Mouse (Mus musculus): ENCODE data around the gene Zfp143. TPM values are rescaled to one million over a fixed set of nuclear protein-coding genes. Genes with fewer than 3 reads are reported as not detected.
"Not testable (repeated sequence)": the region's sequence is repeated elsewhere in the genome, so short reads cannot be mapped to it uniquely, and the experiment has no call there.

Gene Zfp143
- polyA plus RNA-seq, 1 experiment: 16.3 TPM

- Histone ChIP-seq H3K4me1 (ENCODE audit: control insufficient read depth, insufficient read depth, low read length) (no peaks in the 10 kb centered on the region), H3K4me3 (ENCODE audit: insufficient read depth, low read length) (no peak overlapping the region), H3K27ac (ENCODE audit: insufficient read depth, low read length) (no peak overlapping the region)
- TF ChIP-seq POLR2A (IDR thresholded peaks at IDR 0.05; ENCODE audit: low read depth, low read length): no peak
- no peak for TF ChIP-seq CTCF (IDR thresholded peaks at IDR 0.05; ENCODE audit: borderline replicate concordance, insufficient read depth, low read length)
Measured at GRCm38 (mm10) chr7:110087914-110088313, 26.9 kb downstream of the Zfp143 start.

GRCm38 (mm10) chr7:110091670-110092069, 30.7 kb downstream of the Zfp143 start:
- no peak overlapping the region for H3K27ac ChIP-seq (ENCODE audit: insufficient read depth, low read length)
- H3K4me1 ChIP-seq (ENCODE audit: control insufficient read depth, insufficient read depth, low read length): no peaks in the 10 kb centered on the region
- TF ChIP-seq POLR2A (IDR thresholded peaks at IDR 0.05; ENCODE audit: low read depth, low read length): no peak
- no peak for TF ChIP-seq CTCF (IDR thresholded peaks at IDR 0.05; ENCODE audit: borderline replicate concordance, insufficient read depth, low read length)
- no peak overlapping the region for H3K4me3 ChIP-seq (ENCODE audit: insufficient read depth, low read length)

- TF ChIP-seq POLR2A (IDR thresholded peaks at IDR 0.05; ENCODE audit: low read depth, low read length) (no peak), CTCF (IDR thresholded peaks at IDR 0.05; ENCODE audit: borderline replicate concordance, insufficient read depth, low read length) (no peak)
- Histone ChIP-seq H3K4me1 (ENCODE audit: control insufficient read depth, insufficient read depth, low read length) (no peaks in the 10 kb centered on the region), H3K27ac (ENCODE audit: insufficient read depth, low read length) (no peak overlapping the region), H3K4me3 (ENCODE audit: insufficient read depth, low read length) (no peak overlapping the region)
Measured at GRCm38 (mm10) chr7:110096332-110096731, 35.3 kb downstream of the Zfp143 start.

GRCm38 (mm10) chr7:110097106-110097793, 36.2 kb downstream of the Zfp143 start:
- Histone ChIP-seq H3K27ac (ENCODE audit: insufficient read depth, low read length) (no peak overlapping the region), H3K4me3 (ENCODE audit: insufficient read depth, low read length) (no peak overlapping the region), H3K4me1 (ENCODE audit: control insufficient read depth, insufficient read depth, low read length) (no peaks in the 10 kb centered on the region)
- TF ChIP-seq POLR2A (IDR thresholded peaks at IDR 0.05; ENCODE audit: low read depth, low read length) (no peak), CTCF (IDR thresholded peaks at IDR 0.05; ENCODE audit: borderline replicate concordance, insufficient read depth, low read length) (no peak)

GRCm38 (mm10) chr7:110100854-110101253, 39.8 kb downstream of the Zfp143 start:
- no peak overlapping the region for H3K4me3 ChIP-seq (ENCODE audit: insufficient read depth, low read length)
- no peak overlapping the region for H3K27ac ChIP-seq (ENCODE audit: insufficient read depth, low read length)

GRCm38 (mm10) chr7:110101266-110101665, 40.2 kb downstream of the Zfp143 start:
- no peaks in the 10 kb centered on the region for H3K4me1 ChIP-seq (ENCODE audit: control insufficient read depth, insufficient read depth, low read length)
- no peak overlapping the region for H3K27ac ChIP-seq (ENCODE audit: insufficient read depth, low read length)
- no peak for TF ChIP-seq POLR2A (IDR thresholded peaks at IDR 0.05; ENCODE audit: low read depth, low read length)
- TF ChIP-seq CTCF (IDR thresholded peaks at IDR 0.05; ENCODE audit: borderline replicate concordance, insufficient read depth, low read length): no peak
- no peak overlapping the region for H3K4me3 ChIP-seq (ENCODE audit: insufficient read depth, low read length)

More at GRCm38 (mm10) chr7:110100854-110101253, 39.8 kb downstream of the Zfp143 start:
- no peaks in the 10 kb centered on the region for H3K4me1 ChIP-seq (ENCODE audit: control insufficient read depth, insufficient read depth, low read length)
- TF ChIP-seq POLR2A (IDR thresholded peaks at IDR 0.05; ENCODE audit: low read depth, low read length) (no peak), CTCF (IDR thresholded peaks at IDR 0.05; ENCODE audit: borderline replicate concordance, insufficient read depth, low read length) (no peak)

- Histone ChIP-seq H3K4me1 (ENCODE audit: control insufficient read depth, insufficient read depth, low read length) (peaks cover 5% of the 10 kb centered on the region; the same call in 1 of the 2 replicates), H3K27ac (ENCODE audit: insufficient read depth, low read length) (no peak overlapping the region), H3K4me3 (ENCODE audit: insufficient read depth, low read length) (no peak overlapping the region)
- TF ChIP-seq POLR2A (IDR thresholded peaks at IDR 0.05; ENCODE audit: low read depth, low read length): no peak
- no peak for TF ChIP-seq CTCF (IDR thresholded peaks at IDR 0.05; ENCODE audit: borderline replicate concordance, insufficient read depth, low read length)
Measured at GRCm38 (mm10) chr7:110105041-110105440, 44.0 kb downstream of the Zfp143 start.

- Histone ChIP-seq H3K4me3 (ENCODE audit: insufficient read depth, low read length) (no peak overlapping the region), H3K27ac (ENCODE audit: insufficient read depth, low read length) (no peak overlapping the region), H3K4me1 (ENCODE audit: control insufficient read depth, insufficient read depth, low read length) (peaks cover 8% of the 10 kb centered on the region; the same call in 1 of the 2 replicates)
- TF ChIP-seq CTCF (IDR thresholded peaks at IDR 0.05; ENCODE audit: borderline replicate concordance, insufficient read depth, low read length) (no peak), POLR2A (IDR thresholded peaks at IDR 0.05; ENCODE audit: low read depth, low read length) (no peak)
Measured at GRCm38 (mm10) chr7:110106633-110107032, 45.6 kb downstream of the Zfp143 start.

GRCm38 (mm10) chr7:110108524-110108923, 47.5 kb downstream of the Zfp143 start:
- H3K27ac ChIP-seq (ENCODE audit: insufficient read depth, low read length): peak overlapping the region; percentile 91
- H3K4me3 ChIP-seq (ENCODE audit: insufficient read depth, low read length); H3K4me1 ChIP-seq (ENCODE audit: control insufficient read depth, insufficient read depth, low read length): not testable (repeated sequence)

GRCm38 (mm10) chr7:110108967-110109610, 48.1 kb downstream of the Zfp143 start:
- TF ChIP-seq CTCF (IDR thresholded peaks at IDR 0.05; ENCODE audit: borderline replicate concordance, insufficient read depth, low read length): no peak
- TF ChIP-seq POLR2A (IDR thresholded peaks at IDR 0.05; ENCODE audit: low read depth, low read length): 0 out of 2 replicates have a peak, but pooled peaks have one; percentile 31
- H3K4me3 ChIP-seq (ENCODE audit: insufficient read depth, low read length): no peak overlapping the region
- peak overlapping the region; percentile 91 for H3K27ac ChIP-seq (ENCODE audit: insufficient read depth, low read length)
- H3K4me1 ChIP-seq (ENCODE audit: control insufficient read depth, insufficient read depth, low read length): peaks cover 8% of the 10 kb centered on the region; the same call in 1 of the 2 replicates

All from embryonic fibroblast, embryonic 13.5 days (primary cell).